Mouse (Mus musculus) megakaryocyte, embryonic 14.5 days (primary cell): ENCODE data around the gene Gpsm2.

Experiments
- FLI1 ChIP-seq: IDR thresholded peaks from 2 replicates; pipeline ENCODE4 v1.6.1; 2012; ENCODE audit warnings: low read length, inconsistent platforms, mixed read lengths
- GATA1 ChIP-seq: IDR thresholded peaks from 3 replicates; pipeline ENCODE4 v1.6.1; 2012; ENCODE audit warnings: mixed read lengths, low read length, inconsistent platforms, borderline replicate concordance

GRCm38 (mm10) chr3:108770725-108771368 lies 48.7 kb upstream of the Gpsm2 start:
- TF ChIP-seq GATA1 (no peak), FLI1 (no peak)
